Mouse (Mus musculus) thymus, postnatal 36 days (tissue): ENCODE results near the gene Fam43a.
A peak's percentile ranks its signal among the peaks of the same experiment; 100 is the strongest.

Experiments
- DNase-seq, 2 experiments: peaks; one replicate each; pipeline ENCODE4 v3.0.0; 2022; ENCODE audit warnings: mixed read lengths in 2 of 2

Gene Fam43a

DNA sequence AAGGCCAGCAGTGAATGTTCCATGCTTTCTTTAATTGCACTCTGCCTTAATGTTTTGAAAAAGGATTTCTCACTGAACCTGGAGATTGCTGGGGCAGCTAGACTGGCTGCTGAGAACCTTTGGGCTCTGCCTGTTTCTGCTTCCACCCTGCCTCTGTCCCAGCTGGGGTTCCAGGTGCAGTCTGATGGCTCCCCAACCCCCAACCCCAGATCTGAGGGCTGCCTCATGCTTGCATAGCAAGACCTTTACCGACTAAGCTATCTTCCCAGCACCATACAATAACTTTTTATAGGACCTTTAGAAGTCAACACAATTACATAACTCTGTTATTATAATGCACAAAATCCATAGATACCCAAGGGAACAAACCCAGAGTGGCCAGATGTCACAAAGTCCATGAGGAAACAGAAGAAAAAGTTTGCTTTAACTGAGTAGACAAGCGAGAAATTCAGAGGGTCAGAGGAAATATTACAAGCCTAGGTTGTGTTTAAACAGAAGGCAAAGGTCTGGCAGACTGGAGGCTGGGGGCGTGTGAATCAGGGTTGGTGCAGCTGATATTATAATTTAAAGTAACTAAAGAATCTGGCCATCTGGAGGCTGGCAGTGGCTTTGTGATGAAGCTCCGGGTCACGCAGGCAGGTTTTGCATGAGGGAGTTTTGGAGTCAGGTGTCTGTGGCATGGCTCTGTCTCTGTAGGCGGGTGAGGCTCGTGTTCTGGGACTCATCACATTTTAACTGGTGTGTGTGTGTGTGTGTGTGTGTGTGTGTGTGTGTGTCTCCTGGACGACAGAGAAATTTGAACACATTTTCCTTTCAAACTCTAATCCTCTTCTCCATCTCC lies 34.6 kb downstream of the Fam43a start:
- peak; percentile 39 to 72 for DNase-seq

DNA sequence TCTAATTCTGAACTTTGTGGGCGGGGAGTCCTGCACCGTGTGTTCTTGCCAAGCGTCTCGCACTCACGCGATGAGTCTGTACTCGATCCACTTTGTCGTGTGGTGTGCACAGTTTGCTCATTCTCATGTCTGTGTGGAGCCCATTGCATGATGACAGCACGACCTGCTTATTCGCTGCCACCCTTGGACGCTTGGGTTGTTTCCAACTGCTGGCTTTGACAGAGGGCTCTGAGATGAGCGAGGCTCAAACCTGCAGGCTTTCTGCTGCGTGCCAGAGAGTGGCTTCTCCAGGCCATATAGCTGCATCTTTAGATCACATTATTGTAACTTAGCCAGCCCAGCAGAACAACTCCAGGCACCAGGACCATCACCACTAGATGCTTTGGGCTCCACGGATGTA lies 39.1 kb downstream of the Fam43a start:
- no peak for DNase-seq

DNA sequence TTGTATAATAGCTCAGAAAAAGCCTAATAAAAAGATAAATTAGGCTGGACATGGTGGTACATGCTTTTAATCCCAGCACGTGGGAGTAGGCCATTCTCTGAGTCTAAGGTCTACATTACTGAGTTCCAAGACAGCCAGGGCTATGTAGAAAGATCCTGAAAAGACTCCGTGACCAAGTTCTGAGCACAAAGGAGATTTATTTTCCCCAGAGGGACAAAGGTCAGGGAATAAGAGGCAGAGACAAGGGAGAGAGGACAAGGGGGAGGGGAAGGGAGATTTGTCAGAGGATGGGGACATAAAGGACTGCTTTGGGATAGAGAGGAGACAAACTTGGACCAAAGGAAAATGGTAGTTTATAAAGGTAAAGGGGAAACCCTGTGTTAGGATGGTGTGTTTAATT lies 41.1 kb downstream of the Fam43a start:
- DNase-seq: no peak

DNA sequence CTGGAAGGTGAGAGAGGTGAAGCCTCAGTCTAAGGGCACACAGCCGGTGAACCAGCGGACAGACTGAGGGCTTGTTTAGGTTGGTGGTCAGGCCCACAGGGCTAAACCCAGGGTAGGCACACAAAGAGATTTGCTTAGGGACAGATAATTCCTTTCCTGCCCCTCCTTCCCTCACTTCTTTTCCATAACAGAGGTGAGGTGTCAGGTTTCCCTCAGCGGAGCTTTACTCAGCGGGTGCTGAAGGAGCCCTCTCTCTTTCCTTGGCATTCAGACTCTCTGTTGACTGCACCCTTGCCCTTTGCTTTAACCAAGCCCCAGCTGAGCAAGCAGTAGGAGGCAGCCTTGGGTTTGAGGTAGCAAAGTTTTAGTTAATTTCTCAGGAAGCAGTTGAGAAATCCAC lies 41.9 kb downstream of the Fam43a start:
- DNase-seq: no peak

DNA sequence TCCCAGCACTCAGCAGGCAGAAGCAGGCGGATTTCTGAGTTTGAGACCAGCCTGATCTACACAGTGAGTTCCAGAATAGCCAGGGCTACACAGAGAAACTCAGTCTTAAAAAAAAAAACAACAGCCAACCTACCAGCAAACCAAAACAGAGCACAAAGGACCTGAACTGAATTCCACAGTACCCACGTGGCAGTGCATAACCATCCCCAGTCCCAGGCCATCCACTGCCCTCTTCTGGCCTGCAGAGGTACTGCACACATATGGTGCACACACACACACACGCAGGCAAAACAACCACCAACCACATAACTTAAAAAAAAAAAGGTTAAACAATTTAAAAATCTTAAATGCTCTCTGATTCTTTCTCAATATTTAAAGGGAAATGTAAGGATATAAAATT lies 42.7 kb downstream of the Fam43a start:
- DNase-seq: no peak

DNA sequence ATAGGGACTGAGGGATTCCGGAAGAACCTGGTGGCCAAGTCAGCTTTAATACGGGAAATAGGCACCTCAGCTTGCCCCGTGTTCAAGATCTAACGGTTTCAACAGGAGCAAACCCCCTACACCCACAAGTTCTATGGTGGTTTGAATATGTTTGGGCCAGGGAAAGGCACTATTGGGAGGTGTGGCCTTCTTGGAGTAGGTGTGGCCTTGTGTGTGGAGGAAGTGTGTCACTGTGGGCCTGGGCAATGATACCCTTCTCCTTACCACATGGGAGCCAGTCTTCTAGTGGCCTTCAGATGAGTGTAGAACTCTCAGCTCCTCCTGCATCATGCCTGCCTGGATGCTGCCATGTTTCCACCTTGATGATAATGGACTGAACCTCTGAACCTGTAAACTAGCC lies 45.5 kb downstream of the Fam43a start:
- DNase-seq: no peak

DNA sequence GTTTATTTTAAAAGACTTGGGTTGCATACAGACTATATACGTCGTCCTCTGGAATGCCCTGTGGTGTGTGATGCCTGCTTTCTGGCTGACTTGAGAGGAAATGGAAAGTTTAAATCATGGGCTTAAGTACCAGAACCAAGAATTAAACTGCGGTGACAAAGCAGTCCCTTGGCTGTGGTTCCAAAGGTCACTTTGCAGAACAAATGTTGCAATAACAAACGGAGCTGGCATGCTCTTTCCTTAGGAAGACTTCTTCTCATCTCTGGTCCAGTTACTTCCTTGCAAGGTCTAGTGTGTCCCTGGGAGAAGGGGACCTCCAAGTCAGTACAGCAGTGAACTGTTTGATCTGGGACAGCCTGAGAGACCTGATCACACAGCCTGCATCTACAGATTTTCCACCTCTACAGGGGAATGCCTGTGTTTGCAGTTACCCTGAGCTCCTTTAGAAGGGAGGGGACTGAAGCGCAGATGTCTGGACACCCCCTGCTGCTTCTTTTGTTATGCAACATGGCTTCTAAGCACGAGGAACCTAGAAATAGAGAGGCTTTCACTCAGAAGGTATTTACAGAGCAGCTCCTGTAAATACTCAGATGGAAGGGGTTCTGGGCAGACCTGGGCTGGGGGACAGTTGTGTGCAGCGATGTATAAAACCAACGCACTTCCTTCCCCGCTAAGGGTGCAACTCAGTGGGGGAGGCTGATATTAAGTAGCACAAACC lies 46.5 kb downstream of the Fam43a start:
- no peak for DNase-seq

DNA sequence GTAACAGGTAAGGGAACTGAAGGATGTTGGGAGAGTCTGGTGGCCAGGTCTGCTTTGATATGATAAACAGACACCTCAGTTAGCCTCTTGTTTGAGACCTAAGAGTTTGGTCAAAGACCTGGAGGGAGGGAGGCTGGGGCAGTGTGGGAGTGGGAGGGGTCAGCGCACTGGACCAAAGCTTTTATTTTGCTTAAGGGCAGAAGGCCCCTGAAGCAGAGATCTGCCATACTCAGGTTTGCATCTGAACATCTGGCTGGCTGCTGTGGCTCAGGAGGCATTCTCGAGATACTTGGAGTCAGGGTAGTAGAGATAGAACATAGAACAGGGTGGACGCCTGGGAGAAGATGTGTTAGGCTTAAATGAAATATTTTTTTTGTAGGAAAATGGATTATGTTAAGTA lies 47.3 kb downstream of the Fam43a start:
- no peak for DNase-seq

DNA sequence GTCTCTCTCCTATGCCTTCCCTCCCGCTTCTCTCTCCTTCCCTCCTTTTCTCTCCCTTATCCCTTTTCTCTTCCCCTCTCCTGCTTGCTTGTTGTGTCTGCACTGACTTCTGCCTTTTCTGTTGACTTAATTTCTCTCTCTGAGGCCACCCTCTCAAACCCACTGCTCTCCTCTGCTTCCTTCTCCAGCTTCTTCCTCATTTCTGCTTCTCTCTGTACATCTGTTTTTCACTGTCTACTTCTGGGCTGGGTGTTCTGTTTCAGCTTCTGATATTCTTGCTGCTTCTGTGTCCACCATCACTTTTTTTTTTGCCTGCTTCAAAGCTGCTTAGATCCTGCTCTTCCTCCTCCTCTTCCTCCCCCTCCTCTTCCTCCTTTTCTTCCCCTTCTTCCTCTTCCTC lies 51.8 kb downstream of the Fam43a start:
- DNase-seq: no peak
